Mouse (Mus musculus) stomach, embryonic 16.5 days (tissue): ENCODE data around the gene Sde2. TPM values are rescaled to one million over a fixed set of nuclear protein-coding genes. Genes with fewer than 3 reads are reported as not detected.
"Not testable (repeated sequence)": the region's sequence is repeated elsewhere in the genome, so short reads cannot be mapped to it uniquely, and the experiment has no call there.

ENCODE experiments used
- ATAC-seq: fragments of 200-750 bp; cut with Nextera tagmentation; 2 replicates; pipeline ENCODE4 v1.8.0; 2017; ENCODE audit warnings: moderate number of reproducible peaks, moderate TSS enrichment; ENCODE audit not compliant: insufficient read depth, low FRiP score
- H3K27ac ChIP-seq: fragments of 300-500 bp; sonication (generic); 2 replicates; pipeline ENCODE4 v1.5.1; 2014; ENCODE audit warnings: low read length
- H3K27me3 ChIP-seq: fragments of 300-500 bp; sonication (generic); 2 replicates; pipeline ENCODE4 v1.6.1; 2014; ENCODE audit warnings: low read length, control low read depth, mixed read lengths; ENCODE audit not compliant: control insufficient read depth, insufficient read depth
- H3K36me3 ChIP-seq: fragments of 300-500 bp; sonication (generic); 2 replicates; pipeline ENCODE4 v1.6.1; 2014; ENCODE audit warnings: low read length; ENCODE audit not compliant: control insufficient read depth, insufficient read depth
- H3K4me1 ChIP-seq: fragments of 300-500 bp; sonication (generic); 2 replicates; pipeline ENCODE4 v1.6.1; 2014; ENCODE audit warnings: low read length, control low read depth, mixed read lengths; ENCODE audit not compliant: control insufficient read depth, insufficient read depth
- H3K4me2 ChIP-seq: fragments of 300-500 bp; sonication (generic); 2 replicates; pipeline ENCODE4 v1.6.1; 2014; ENCODE audit warnings: low read depth, low read length, mixed read lengths
- H3K4me3 ChIP-seq: fragments of 300-500 bp; sonication (generic); replicated peaks from 2 replicates; pipeline ENCODE4 v1.5.1; 2014; ENCODE audit warnings: mild to moderate bottlenecking, low read length
- H3K9ac ChIP-seq: fragments of 300-500 bp; sonication (generic); 2 replicates; pipeline ENCODE4 v1.6.1; 2014; ENCODE audit warnings: low read length
- H3K9me3 ChIP-seq: fragments of 300-500 bp; sonication (generic); replicated peaks from 2 replicates; pipeline ENCODE4 v1.6.1; 2016; ENCODE audit warnings: low read length, control low read depth; ENCODE audit not compliant: control insufficient read depth
- WGBS: fragments of 180-500 bp; shearing (Covaris S2); extraction: QIAGEN DNeasy Blood & Tissue Kit; methylation state at CpG from one replicate; pipeline ENCODE4 v1.1.7; 2014; 5-methylcytosine and 5-hydroxymethylcytosine counted together
- polyA plus RNA-seq: library from polyadenylated mRNA; unstranded; fragments of >200 nt; fragmentation: Nextera tagmentation; extraction: Ambion mirVana; gene quantifications from 2 replicates; pipeline ENCODE4 v1.2.1, GENCODE M21; 2015

Gene Sde2
- polyA plus RNA-seq, 1 experiment from 2014 or later: 34.9 TPM

DNA sequence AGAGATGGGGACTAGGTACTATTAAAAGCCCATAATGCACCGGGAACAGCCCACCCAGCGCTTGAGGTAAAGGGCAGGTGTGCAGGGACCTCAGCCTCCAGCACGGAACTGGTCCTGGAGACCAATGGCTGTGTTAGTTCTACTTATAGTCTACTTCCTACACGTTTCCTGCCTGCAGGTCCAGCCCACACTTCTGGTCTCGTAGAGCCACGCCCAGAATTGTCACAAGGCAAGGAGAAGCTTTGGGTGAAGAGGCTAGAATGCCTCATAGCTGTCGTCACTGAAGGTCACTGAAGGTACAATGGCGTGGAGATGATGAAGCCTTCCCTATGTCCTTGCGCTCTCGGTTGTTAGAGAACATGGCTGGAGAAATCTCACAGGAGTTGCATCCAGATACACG lies 21.2 kb upstream of the Sde2 start:
- 76% methylated on average over 11 of the region's 11 CpGs for WGBS
- H3K27ac ChIP-seq: 0 out of 2 replicates have a peak overlapping the region, but pooled peaks have one; percentile 46
- H3K27me3 ChIP-seq: no peaks in the 10 kb centered on the region
- no peak overlapping the region for H3K9ac ChIP-seq
- 0 out of 2 replicates have a peak, but pooled peaks cover 3% of the 10 kb centered on the region for H3K9me3 ChIP-seq
- H3K4me3 ChIP-seq: no peak overlapping the region
- no peaks in the 10 kb centered on the region for H3K36me3 ChIP-seq
- peaks cover 12% of the 10 kb centered on the region; the same call in 1 of the 2 replicates for H3K4me1 ChIP-seq
- H3K4me2 ChIP-seq: peak overlapping the region; percentile 34; the same call in 1 of the 2 replicates
- ATAC-seq: peak; percentile 40; the same call in 1 of the 2 replicates

GRCm38 (mm10) chr1:180830175-180830574 lies 20.8 kb upstream of the Sde2 start:
- no peaks in the 10 kb centered on the region for H3K36me3 ChIP-seq
- peak overlapping the region; percentile 34 for H3K4me2 ChIP-seq
- no peaks in the 10 kb centered on the region for H3K27me3 ChIP-seq
- 0 out of 2 replicates have a peak, but pooled peaks cover 3% of the 10 kb centered on the region for H3K9me3 ChIP-seq
- WGBS: 60% methylated on average over 11 of the region's 11 CpGs
- H3K4me3 ChIP-seq: no peak overlapping the region
- peak overlapping the region; percentile 46; the same call in 1 of the 2 replicates for H3K27ac ChIP-seq
- no peak overlapping the region for H3K9ac ChIP-seq
- peak; percentile 17; the same call in 1 of the 2 replicates for ATAC-seq
- peaks cover 12% of the 10 kb centered on the region; the same call in 1 of the 2 replicates for H3K4me1 ChIP-seq

DNA sequence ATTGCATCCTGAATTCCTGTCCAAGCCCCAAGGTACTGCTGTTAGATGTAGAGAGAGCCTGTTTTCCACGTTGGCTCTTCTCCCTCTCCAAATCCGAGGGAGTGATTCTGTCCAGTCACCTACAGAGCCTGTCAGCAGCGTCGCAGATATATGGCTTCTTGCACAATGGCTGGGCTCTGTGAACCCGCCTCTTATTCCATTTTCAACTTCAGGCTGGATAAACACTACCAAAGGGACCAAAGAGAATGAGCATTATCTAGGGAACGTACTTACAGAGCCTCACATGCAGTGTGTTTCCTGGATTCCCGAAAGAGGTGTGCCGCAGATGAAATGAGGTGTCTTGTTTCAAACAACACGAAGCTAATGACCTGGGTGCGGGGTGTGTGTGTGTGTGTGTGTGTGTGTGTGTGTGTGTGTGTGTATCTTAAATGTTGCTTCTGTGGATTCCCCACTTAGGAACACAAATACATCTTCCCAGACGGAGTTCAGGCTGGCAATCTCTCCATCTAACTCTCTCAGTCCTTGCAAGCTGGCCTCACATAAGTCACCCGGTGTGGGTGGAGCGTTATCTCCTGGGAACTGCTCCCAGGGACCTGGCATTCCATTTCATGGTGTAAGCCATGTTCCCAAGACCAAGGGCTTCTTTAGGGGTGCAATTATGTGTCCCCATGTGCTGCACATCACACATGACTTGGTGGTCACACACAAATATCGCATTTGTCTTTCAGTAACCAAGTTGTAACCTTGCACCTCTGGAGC lies 20.2 kb upstream of the Sde2 start:
- 0 out of 2 replicates have a peak, but pooled peaks cover 3% of the 10 kb centered on the region for H3K9me3 ChIP-seq
- H3K4me2 ChIP-seq: peak overlapping the region; percentile 34
- peak overlapping the region; percentile 46; the same call in 1 of the 2 replicates for H3K27ac ChIP-seq
- no peaks in the 10 kb centered on the region for H3K27me3 ChIP-seq
- ATAC-seq: peak; percentile 60; the same call in 1 of the 2 replicates
- no peak overlapping the region for H3K4me3 ChIP-seq
- 30% methylated on average over 14 of the region's 14 CpGs for WGBS
- H3K36me3 ChIP-seq: no peaks in the 10 kb centered on the region
- H3K4me1 ChIP-seq: peaks cover 12% of the 10 kb centered on the region; the same call in 1 of the 2 replicates
- no peak overlapping the region for H3K9ac ChIP-seq

GRCm38 (mm10) chr1:180835273-180836015 lies 15.5 kb upstream of the Sde2 start:
- H3K27ac ChIP-seq: no peak overlapping the region
- WGBS: 84% methylated on average over 10 of the region's 10 CpGs
- H3K27me3 ChIP-seq: no peaks in the 10 kb centered on the region
- no peaks in the 10 kb centered on the region for H3K36me3 ChIP-seq
- ATAC-seq: no peak
- H3K4me3 ChIP-seq: no peak overlapping the region
- peaks cover 4% of the 10 kb centered on the region; the same call in 1 of the 2 replicates for H3K4me1 ChIP-seq
- H3K4me2 ChIP-seq: no peak overlapping the region
- H3K9ac ChIP-seq: no peak overlapping the region
- H3K9me3 ChIP-seq: no peaks in the 10 kb centered on the region

GRCm38 (mm10) chr1:180836467-180836866 lies 14.5 kb upstream of the Sde2 start:
- not testable (repeated sequence) for H3K27ac ChIP-seq, ATAC-seq, H3K4me2 ChIP-seq, H3K4me3 ChIP-seq, H3K27me3 ChIP-seq, H3K9me3 ChIP-seq, H3K36me3 ChIP-seq, H3K9ac ChIP-seq, H3K4me1 ChIP-seq
- WGBS: 83% methylated on average over 7 of the region's 8 CpGs

DNA sequence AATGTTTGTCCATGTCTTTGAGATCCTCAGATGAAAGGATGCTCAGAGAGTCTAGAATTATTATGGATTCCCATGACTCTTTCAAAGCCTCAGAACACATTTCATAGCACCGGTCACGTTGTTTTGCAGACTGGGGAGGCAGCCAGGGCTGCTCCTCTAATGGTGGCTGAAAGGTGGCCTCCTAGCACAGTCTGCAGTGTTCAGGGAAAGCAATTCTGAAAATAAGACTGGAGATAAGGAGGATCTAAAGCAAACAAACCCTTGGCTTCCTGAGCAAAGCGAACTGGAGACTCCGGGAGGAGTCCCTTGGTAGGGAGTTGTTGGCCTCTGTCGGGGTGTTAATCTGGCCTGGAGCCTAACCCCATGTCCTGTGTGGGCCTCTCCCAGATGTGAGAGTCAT lies 13.7 kb upstream of the Sde2 start:
- H3K9ac ChIP-seq: no peak overlapping the region
- 67% methylated on average over 5 of the region's 5 CpGs for WGBS
- H3K36me3 ChIP-seq: no peaks in the 10 kb centered on the region
- no peaks in the 10 kb centered on the region for H3K9me3 ChIP-seq
- ATAC-seq: 0 out of 2 replicates have a peak, but pooled peaks have one; percentile 50
- no peak overlapping the region for H3K4me2 ChIP-seq
- no peaks in the 10 kb centered on the region; the same call in 1 of the 2 replicates for H3K4me1 ChIP-seq
- no peak overlapping the region; the same call in 1 of the 2 replicates for H3K27ac ChIP-seq
- H3K4me3 ChIP-seq: no peak overlapping the region
- no peaks in the 10 kb centered on the region for H3K27me3 ChIP-seq

DNA sequence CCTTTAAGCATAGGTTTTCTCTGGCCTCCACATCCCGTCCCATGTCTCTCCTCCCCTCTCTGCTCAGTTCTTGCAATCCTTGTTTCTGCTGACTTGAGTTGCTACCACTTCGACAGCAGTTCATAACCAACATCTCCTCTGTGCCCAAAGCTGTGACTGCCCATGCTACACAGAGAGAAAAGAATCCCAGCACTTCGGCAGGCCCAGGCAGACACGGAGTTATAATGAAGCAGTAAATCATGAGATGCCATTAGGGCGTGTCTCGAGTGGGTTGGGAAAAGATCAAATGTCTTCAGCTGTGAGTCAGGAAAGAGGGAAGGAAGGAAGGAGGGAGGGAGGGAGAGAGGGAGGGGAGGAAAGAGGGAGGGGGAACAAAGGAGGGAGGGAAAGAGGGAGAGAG lies 12.9 kb upstream of the Sde2 start:
- no peak for ATAC-seq
- H3K27ac ChIP-seq: peak overlapping the region; percentile 29; the same call in 1 of the 2 replicates
- WGBS: 23% methylated on average over 6 of the region's 6 CpGs

GRCm38 (mm10) chr1:180839201-180839910 lies 11.6 kb upstream of the Sde2 start:
- WGBS: 68% methylated on average over 8 of the region's 8 CpGs
- Histone ChIP-seq H3K27ac (no peak overlapping the region), H3K9me3 (no peaks in the 10 kb centered on the region), H3K4me1 (no peaks in the 10 kb centered on the region; the same call in 1 of the 2 replicates), H3K4me3 (no peak overlapping the region), H3K9ac (no peak overlapping the region), H3K27me3 (no peaks in the 10 kb centered on the region), H3K4me2 (no peak overlapping the region), H3K36me3 (no peaks in the 10 kb centered on the region)
- ATAC-seq: no peak

More for the DNA sequence above, 12.9 kb upstream of the Sde2 start:
- no peak overlapping the region for H3K9ac ChIP-seq
- no peaks in the 10 kb centered on the region for H3K36me3 ChIP-seq
- H3K27me3 ChIP-seq: no peaks in the 10 kb centered on the region
- H3K4me3 ChIP-seq: no peak overlapping the region
- H3K4me1 ChIP-seq: no peaks in the 10 kb centered on the region; the same call in 1 of the 2 replicates
- no peak overlapping the region for H3K4me2 ChIP-seq
- H3K9me3 ChIP-seq: no peaks in the 10 kb centered on the region
